Mouse (Mus musculus) lung, postnatal 0 days (tissue): ENCODE results near the gene Mxra7.

ENCODE experiments used
- CTCF ChIP-seq: IDR thresholded peaks from 2 replicates; pipeline ENCODE4 v1.5.1; 2016; ENCODE audit warnings: antibody characterized with exemption, mild to moderate bottlenecking
- EP300 ChIP-seq: IDR thresholded peaks from 2 replicates; pipeline ENCODE4 v1.6.1; 2016; ENCODE audit warnings: antibody characterized with exemption, mild to moderate bottlenecking, control low read depth

DNA sequence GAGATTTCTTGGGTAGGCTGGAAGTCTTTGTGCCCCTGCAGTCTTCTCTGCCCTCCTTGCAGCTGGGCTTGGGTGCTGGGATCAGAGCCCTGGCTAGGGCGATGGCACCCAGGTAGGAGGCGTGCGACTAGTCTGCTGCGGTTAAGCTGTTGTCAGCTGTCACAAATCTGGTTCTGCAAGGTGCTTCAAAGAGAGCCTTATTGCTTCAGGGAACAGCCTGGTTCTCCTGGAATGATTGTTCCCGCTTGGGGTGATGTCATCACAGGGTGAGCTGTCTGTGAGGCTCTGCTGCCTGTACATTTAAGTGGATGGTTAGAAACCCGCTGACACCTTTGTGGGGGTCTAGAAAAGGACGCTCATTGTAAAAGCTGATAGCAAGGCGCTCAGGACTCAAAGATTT lies 41.4 kb upstream of the Mxra7 start:
- TF ChIP-seq CTCF (no peak), EP300 (no peak)
